Mouse (Mus musculus): Measurements from ENCODE around the gene Bin2.

Bin2 gene

DNA sequence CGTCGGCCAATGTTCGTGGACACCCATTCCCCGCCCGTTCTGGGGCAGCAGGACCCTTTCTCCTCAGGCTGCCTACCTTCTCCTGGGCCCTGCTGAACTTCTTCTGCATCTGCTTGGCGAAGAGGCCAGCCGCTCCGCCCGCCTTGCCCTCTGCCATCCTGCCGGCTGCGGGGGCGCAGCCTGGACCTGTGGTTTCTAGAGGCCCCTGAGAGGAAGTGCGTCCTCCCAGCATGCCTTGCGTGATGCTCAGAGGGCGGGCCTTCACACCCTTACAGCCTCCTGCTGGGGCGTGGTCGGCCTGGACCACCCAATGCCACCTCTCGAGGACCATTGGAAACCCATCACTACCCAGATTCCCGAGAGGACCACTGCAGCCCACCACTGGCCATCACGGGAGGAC, at the start of gene Bin2:
Bin2 (minus strand) TSS at position 217 of the 400 bp plus-strand sequence.
- DNase-seq (ENCODE audit: low read depth, low spot score) = peak; percentile 67

DNA sequence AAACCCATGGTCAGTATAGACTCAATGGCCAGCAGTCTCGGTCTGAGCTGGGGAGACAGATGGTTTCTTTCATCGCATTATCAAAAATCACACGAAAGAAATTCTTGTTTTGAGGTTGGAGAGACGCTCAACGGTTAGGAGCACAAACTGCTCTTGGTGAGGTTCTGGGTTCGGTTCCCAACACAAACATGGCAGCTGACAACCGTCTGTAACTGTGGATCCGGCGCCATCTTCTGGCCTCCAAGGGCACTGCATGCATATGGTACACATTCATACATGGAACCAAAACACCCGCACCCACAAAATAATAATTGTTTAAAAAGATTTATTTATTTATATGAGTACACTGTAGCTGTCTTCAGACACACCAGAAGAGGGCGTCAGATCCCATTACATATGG, 49.2 kb upstream of the Bin2 start:
- DNase-seq (ENCODE audit: low read depth, low spot score) = peak; percentile 39

DNA sequence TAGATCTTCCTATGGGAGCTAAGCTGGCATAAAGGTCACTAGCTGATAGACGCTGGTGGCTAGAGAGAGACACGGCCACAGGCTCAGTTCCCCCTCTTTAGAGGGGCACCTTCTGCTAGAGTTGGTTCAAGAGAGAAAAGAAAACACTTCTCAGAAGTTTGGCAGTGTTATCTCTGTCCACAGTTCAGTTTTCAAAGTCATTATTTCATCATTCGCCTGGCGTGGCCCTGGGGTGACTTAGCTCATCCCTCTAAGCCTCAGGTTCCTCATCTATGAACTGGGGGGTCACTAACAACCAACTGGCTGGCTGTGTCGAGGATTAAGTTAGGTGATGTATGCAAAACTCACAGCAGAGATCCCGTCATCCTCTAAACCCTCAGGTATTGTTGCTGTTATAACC, 48.6 kb upstream of the Bin2 start:
- DNase-seq (ENCODE audit: low read depth, low spot score) = no peak

DNA sequence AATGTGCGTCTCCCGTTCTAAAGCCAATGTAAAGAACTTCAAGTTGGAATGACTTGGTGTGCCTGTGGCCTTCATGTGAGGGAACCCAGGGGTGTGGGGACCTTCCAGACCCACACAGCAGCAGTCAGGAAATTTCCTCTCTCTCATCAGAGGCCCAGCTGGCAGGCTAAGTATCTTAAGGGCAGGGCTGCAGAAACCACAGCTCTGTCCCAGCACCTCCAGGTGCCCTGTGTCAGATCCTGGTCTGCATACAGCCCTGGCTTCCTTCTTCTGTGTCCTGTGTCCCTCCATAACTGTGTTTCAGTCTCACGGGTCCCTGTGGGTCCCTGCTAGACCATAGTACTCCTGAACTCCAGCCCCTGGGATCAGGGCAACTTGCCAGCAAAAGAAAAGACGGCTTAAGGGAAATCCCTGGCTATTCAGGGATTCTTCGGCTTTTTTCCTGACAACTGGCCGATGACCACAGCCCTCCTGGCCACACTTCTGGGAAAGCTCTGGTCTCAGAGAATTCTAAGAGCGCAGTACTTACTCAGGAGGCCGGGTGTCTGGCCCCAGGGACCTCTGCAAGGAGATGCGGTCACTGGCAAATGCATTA, 46.1 kb upstream of the Bin2 start:
- no peak for DNase-seq (ENCODE audit: low read depth, low spot score)

DNA sequence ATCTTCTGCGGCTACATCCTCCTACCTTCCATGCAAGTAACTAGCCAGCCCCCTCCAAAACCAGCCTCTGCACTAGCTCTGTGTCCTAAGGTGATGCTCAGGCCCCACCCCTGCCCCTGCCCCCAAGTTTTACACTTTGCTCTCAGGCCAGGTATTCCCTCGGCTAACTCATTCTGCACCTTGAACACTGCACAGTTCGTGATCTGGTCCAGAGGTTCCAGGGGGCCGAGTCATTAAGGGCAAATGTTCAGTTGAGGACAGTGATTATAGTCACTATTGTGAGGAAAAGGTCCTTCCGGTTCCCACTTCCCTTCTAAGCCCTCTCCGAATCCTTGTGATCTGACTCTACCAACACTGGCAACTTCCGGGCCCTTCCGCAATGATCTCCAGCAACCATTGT, 45.1 kb upstream of the Bin2 start:
- DNase-seq (ENCODE audit: low read depth, low spot score) = no peak

DNA sequence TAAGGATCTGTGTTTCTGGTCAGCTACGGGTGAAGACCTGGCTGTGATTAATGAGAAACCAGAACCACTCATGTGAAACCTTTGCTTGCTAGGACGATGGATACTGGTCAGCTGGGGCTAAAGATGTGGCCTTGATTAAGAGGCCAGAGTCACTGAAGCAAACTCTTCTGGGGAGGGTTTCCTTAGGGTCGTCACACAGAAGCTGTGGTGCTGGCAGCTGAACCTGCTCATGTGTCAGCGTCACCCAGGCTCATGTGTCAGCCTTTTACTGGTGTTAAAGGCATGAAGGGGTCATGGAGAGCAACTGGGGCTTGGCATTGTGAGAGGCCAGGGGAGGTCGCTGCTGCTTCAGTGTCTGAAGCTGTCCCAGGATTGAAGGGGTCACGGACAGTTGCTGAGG, 41.5 kb upstream of the Bin2 start:
- no peak for DNase-seq (ENCODE audit: low read depth, low spot score)

DNA sequence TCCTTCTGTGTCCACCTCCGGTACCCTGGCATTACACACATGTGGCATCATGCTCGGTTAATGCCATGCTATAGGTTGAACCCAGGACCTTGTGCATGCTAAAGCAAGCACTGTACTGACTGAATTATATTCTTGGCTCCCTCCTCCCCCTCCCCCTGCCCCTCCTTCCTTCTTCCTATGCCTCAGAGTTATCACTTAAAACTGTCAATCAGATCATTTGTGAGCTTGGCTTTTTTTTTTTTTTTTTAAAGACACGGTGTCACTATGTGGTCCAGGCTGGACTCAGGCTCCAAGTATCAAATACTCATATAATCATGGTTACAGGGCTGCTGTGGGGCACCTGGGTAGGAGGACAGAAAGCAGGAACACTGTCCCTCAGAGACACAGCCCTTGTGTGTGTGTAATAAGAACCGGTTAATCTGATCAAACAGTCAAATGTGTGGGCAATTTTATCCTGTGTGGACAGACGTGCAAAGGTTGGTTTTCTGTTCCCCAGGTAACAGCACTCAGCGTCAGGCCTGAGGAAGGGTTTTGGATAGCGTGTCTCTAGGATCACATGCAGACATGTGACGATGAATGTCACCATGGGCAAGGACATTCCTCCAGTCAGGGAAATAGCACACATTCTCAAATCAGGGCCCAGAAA, 39.2 kb upstream of the Bin2 start:
- DNase-seq (ENCODE audit: low read depth, low spot score) = no peak

DNA sequence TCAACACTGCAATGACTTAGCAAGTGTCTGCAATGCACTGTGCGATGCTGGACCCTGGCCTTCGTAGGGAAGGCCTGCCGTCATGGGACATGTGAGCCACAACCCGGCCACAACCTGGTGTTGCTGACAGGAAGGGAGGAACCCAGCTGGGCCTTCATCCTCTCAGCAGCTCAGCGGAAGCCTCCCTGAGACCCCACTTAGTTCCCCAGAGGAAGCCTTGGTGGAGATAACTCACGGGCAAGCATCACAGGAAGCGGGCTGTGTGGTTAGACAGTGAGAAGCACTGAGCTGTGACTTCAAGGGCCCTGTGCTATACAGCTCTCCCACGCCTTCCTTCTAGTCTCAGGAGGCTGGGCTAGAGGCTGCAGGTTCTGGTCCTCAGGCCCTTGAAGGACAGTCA, 36.9 kb upstream of the Bin2 start:
- DNase-seq (ENCODE audit: low read depth, low spot score) = no peak

DNA sequence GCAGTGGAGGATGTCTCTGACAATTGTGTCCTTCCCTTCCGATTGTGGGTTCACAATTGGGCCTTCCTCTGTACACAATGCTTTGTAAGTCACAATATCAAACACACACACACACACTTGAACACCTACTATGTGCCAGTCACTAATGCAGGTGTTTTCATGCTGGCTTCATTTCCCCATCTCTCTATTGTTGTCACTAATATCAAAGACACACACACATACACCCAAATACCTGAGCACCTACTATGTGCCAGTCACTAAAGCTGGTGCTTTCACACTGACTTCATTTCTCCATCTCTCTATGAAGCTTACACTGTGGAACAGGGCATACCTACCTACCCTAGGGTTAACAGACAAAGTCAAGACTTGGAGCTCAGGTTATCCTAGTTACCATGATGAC, 36.0 kb upstream of the Bin2 start:
- DNase-seq (ENCODE audit: low read depth, low spot score) = no peak

DNA sequence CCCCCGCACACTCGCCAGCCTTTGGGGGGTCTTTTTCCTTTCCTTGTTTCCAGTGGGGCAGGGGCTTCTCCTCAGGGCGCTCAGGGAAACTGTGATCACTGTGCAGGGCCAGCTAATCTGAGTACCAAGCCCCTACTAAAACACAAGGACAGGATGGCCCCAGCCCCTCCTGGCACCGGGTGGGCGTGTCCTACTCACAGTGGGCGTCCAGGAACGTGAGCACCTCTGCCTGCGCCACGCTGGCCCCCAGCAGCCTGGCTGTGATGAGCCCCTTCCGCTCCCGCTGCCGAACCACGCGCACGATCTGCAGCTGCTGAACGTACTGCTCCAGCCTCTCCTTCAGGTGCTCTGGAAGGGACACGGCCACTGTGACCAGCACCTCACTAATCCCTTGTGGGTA, 34.6 kb upstream of the Bin2 start:
- DNase-seq (ENCODE audit: low read depth, low spot score) = no peak

DNA sequence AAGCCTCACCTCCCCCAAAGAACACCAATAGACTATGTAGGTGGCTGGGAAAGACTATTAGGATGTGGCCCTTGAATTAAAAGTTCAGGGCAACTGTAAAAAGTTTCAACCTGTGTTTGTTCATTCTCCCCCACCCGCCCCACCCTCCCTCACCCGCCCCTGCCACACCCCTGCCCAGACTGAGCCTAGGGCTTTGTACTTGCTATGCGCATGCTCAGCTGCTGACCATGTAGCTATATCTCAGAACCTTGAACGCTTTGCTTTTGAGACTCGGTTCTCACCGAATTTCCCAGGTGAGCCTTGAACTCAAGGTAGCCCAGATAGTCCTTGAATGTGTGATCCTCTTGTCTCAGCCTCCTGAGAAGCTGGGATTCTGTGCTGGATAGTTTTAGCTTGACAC, 32.5 kb upstream of the Bin2 start:
- peak; percentile 37 for DNase-seq (ENCODE audit: low read depth, low spot score)

DNA sequence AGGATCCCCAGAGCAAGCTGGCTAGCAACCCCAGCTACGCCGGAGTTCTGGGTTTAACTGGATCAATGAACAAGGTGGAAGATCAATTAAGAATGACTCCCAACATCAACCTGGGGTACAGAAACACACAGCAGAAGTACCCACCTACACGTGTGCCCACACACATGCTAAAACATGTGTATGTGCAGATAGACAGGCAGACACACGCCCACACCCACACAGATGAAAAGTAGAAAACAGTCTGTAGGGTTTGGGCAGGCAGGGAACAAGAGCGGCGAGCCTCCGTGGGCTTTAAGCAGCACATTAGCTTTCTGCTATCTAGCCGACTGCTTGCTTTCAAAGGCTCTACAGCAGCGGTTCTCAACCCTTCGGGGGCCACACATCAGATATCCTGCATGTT, 31.8 kb upstream of the Bin2 start:
- no peak for DNase-seq (ENCODE audit: low read depth, low spot score)

DNA sequence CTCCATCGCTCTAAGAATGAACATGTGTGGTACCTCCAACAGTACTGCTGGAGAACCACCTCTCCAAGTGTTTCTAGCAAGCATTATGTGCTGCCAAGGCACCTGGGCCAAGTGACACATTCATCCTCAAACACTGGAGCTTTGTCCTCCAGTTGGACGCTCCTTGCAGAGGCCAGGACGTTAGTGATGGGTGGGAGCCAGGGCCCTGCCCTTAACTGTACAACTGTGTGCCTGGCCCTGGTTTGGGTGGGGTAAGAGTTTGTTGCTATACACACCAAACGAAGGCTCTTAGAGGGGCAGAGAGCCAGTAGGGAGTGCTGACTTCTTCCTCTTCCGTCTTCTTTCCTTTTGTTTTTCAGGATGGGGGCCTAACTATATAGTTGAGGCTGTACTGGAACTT, 31.1 kb upstream of the Bin2 start:
- DNase-seq (ENCODE audit: low read depth, low spot score) = no peak

DNA sequence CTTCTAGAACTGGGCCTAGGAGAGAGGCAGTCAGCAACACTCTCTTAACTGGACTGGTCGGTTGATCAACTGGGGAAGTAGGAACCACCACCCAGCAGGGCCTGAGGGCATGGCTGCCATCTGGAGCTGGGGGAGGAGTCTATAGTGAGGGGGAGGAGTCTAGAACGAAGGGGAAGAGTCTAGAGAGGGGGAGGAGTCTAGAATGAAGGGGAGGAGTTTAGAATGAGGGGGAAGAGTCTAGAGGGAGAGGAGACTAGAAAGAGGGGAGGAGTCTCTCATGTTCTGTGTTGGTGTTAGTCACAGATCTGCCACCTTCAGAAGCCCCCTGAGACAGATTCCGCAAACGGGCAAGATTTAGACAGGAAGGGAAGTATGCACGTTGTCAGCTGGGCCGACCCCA, 30.0 kb upstream of the Bin2 start:
- no peak for DNase-seq (ENCODE audit: low read depth, low spot score)

DNA sequence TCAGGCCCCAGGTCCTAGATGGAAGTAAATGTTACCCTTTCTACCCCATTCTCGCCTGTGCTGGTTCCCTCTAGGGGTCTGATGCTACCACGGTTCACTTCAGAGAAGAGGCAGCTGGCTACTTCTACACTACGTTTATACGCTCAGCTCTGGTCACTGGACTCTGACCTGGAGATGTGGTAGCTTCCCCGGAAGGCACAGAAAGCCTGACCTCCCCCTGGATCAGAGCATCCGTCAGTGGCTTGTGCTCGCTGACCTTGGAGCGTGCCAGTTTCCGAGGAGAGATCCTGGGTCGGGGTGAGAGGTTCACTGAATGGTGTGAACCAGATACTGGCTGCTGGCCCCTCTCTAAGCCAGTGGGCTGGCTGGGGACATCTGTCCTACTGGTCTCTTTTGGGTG, 28.7 kb upstream of the Bin2 start:
- no peak for DNase-seq (ENCODE audit: low read depth, low spot score)

DNA sequence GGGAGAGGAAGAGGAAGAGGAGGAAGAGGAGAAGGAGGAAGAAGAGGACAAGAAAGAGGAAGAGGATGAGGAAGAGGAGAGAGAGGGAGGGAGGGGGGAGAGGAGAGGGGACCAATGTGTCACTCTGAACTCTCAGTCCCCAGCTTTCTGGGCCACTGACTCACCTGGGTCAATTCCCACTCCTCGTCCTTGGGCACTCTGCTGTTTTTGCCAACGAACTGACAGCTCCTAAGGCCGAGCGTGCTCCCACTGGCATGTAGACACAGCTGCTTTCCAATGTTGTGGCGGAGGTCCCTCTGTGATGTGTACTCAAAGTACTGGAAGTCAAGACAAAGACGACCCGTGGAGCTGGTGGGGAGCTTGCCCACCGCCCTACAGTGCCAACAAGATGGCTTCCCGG, 25.1 kb upstream of the Bin2 start:
- DNase-seq (ENCODE audit: low read depth, low spot score) = no peak

DNA sequence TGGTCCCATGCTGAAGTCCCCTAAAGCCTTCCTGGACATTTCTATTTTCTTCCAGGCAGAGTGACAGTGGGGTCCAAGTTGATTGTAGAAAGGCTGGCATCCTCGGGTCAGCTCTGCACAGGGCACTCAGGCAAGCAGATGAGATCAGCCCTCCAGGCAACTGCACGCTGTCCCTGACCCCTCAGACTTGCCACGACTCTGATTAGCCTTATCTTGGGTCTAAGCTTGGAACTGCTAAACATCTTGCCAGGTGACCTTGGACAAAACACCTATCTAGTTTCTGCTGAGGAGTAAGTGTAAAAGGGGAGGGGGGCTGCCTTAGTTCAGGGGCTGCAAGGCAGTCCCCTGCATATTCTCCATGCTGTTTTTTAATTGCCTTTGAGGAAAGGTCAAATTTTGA, 22.6 kb upstream of the Bin2 start:
- no peak for DNase-seq (ENCODE audit: low read depth, low spot score)

DNA sequence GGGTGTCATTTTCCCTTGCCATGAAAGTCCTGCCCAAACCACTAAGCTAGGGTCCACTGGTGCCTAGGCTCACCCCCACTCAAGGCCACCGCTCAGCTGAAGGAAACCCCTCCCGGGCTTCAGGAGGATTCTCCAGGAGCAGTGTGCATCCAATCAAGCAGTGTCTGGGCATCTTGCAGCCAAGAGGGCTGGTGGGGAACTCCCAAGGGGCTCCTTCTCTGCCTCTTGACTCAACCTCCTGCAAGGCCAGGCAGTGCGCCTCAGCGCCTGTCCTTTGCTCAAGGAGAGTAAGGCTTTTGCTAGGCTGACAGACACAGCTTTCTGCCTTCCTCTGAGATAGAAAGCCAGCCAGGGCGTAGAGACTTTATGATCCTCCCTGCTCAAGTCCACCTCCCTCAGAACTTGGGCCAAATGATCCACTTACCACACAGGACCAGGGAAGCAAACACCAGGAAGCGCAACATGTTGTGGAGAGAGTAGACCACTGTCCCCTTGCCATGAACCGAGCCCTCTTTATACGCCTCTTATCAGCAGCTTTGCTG, 18.1 kb upstream of the Bin2 start, which contains the start of gene Cela1:
Cela1 (minus strand) TSS at position 492 of the 542 bp plus-strand sequence.
- no peak for DNase-seq (ENCODE audit: low read depth, low spot score)

DNA sequence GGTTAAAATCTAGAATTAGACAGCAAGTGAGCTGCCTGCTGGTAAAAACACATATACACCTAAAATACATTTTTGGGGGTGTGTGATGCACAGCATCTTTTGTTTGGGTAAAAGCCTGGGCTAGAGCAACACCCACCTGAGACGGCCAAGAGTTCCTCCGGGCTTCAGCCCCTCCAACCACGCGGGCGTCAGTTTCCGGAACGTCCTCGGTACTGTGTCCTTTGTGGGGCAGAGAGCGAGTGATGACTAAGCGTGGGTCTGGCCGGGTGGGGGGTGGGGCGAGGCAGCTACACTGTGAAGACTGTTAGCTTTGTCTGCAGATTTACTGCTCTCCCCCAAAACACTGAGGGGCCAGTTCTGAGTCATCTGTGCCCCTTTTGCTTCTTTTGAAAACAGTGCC, 17.6 kb upstream of the Bin2 start:
- no peak for DNase-seq (ENCODE audit: low read depth, low spot score)

DNA sequence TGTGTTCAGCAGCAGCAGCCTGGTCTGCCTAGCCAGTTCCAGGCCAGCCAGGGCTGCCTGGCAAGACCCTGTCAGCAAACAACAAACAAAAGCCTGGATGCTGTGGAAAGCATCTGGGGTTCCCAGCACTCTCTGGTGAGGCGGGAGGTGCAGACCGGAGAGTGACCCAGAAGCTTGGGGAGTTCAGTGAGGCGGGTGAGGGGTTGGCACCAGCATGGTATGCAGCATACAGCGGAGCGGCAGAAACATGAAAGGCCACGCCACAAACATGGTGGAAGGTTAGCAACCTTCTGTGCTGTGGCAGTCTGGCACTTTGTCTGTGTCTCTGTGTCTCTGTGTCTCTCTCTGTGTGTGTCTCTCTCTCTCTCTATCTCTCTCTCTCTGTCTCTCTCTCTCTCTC, 17.1 kb upstream of the Bin2 start:
- DNase-seq (ENCODE audit: low read depth, low spot score) = no peak

DNA sequence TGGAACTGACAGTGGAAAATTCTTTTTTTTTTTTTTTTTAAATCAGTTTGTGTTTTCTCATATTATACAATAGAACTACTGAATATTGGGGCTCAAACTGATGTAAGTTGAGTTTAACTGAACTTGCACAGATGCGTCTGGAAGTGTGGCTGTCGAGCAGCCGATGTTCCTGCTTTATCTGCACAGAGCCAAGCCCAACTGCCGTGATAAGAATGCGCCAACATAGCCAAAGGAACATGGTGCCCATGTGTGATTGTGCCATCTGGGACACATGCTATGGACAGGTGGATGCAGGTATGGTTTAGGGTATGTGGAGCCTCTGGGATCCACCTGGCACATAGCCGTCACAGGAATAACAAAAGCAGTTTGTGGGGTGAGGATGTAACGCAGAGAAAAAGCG, 16.5 kb upstream of the Bin2 start:
- DNase-seq (ENCODE audit: low read depth, low spot score) = no peak

DNA sequence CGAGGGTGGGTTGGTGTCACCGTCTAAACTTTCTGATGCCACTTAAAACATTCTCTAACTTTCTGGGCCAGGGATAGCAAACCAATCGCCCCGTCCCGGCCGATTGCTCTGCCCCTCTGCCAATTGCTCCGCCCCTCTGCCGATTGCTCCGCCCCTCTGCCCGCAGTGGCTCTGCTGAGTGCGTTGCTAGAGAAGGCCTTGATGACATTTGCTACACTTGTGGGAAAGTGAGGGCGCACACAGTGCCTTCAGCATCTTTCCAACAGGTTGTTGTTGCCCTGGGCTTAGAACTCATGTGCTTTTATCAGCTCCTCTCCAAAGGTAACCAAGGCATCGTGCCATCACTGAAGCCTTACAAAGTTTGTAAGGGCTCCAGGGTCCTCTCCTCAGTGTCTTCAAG, 15.9 kb upstream of the Bin2 start:
- peak; percentile 41 for DNase-seq (ENCODE audit: low read depth, low spot score)

DNA sequence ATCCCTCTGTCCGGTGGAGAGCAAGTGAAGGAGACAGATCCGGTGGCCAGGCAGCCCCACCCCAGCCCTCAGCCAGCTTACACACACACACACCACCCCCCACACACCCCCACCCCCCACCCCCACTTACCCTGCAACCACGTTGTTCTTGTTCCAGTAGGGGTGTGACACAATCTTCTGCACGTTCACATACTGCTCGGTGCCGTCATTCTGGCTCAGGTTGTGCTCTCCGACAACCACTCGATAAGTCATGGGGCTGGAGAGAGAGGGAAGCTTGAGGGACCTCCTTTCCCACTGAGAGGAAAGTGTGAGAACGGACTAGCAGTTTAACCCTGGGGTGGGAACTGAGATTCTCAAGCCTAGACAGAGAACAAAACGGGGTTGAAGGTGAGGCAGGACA, 15.1 kb upstream of the Bin2 start:
- DNase-seq (ENCODE audit: low read depth, low spot score) = no peak

DNA sequence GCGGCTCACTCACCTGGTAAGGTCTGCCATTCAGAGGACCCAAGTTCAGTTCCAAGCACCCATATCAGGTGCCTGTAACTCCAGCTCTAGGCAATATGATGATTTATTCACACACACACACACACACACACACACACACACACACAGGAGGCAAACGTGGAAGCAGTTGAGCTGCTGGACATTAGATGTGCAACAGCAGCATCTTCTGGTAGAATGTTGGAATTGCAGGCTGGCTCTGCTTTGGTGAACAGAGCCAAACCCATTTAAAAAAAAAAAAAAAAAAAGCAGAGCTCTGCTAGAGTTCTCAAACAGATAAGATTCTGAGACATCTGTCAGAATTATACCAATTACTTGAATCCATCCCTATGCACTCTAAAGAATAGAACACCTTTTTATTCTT, 13.7 kb upstream of the Bin2 start:
- DNase-seq (ENCODE audit: low read depth, low spot score) = peak; percentile 88

Data from ES-CJ7 (cell line).